Mouse (Mus musculus): ENCODE data around the gene Myo16.

- TF ChIP-seq CTCF (IDR thresholded peaks at IDR 0.05; ENCODE audit: low read depth) (no peak), EP300 (IDR thresholded peaks at IDR 0.05; ENCODE audit: low read depth) (no peak)
Observed at GRCm38 (mm10) chr8:10625262-10625661, 471.6 kb downstream of the Myo16 start.
